Mouse (Mus musculus) neural tube, embryonic 15.5 days (tissue): ENCODE results near the gene Tenm1. TPM values are rescaled to one million over a fixed set of nuclear protein-coding genes. Genes with fewer than 3 reads are reported as not detected.

Experiments used
- ATAC-seq: fragments of 200-750 bp; cut with Nextera tagmentation; 2 replicates; pipeline ENCODE4 v1.8.0; 2017; ENCODE audit warnings: mild to moderate bottlenecking, moderate TSS enrichment, moderate library complexity; ENCODE audit not compliant: low FRiP score
- H3K27ac ChIP-seq: fragments of 300-500 bp; sonication (generic); replicated peaks from 2 replicates; pipeline ENCODE4 v1.5.1; 2015; ENCODE audit warnings: mild to moderate bottlenecking, inconsistent platforms
- H3K27me3 ChIP-seq: fragments of 300-500 bp; sonication (generic); replicated peaks from 2 replicates; pipeline ENCODE4 v1.6.1; 2015; ENCODE audit warnings: inconsistent platforms
- H3K36me3 ChIP-seq: fragments of 300-500 bp; sonication (generic); 2 replicates; pipeline ENCODE4 v1.6.1; 2015; ENCODE audit warnings: inconsistent platforms
- H3K4me1 ChIP-seq: fragments of 300-500 bp; sonication (generic); 2 replicates; pipeline ENCODE4 v1.6.1; 2015; ENCODE audit warnings: inconsistent platforms
- H3K4me2 ChIP-seq: fragments of 300-500 bp; sonication (generic); 2 replicates; pipeline ENCODE4 v1.6.1; 2015; ENCODE audit warnings: inconsistent platforms, mild to moderate bottlenecking, moderate library complexity
- H3K4me3 ChIP-seq: fragments of 300-500 bp; sonication (generic); replicated peaks from 2 replicates; pipeline ENCODE4 v1.5.1; 2015; ENCODE audit warnings: mild to moderate bottlenecking, inconsistent platforms
- H3K9ac ChIP-seq: fragments of 300-500 bp; sonication (generic); replicated peaks from 2 replicates; pipeline ENCODE4 v1.6.1; 2015; ENCODE audit warnings: mild to moderate bottlenecking, inconsistent platforms
- H3K9me3 ChIP-seq: fragments of 300-500 bp; sonication (generic); replicated peaks from 2 replicates; pipeline ENCODE4 v1.6.1; 2016; ENCODE audit warnings: inconsistent platforms
- WGBS: fragments of 180-500 bp; shearing (Covaris S2); methylation state at CpG from one replicate; pipeline ENCODE4 v1.1.7; 2015; ENCODE audit warnings: mixed read lengths; 5-methylcytosine and 5-hydroxymethylcytosine counted together
- polyA plus RNA-seq: library from polyadenylated mRNA; unstranded; fragments of >200 nt; fragmentation: Nextera tagmentation; extraction: Ambion mirVana; gene quantifications from 2 replicates; pipeline ENCODE4 v1.2.1, GENCODE M21; 2015

Gene Tenm1
- polyA plus RNA-seq, 1 experiment from 2014 or later, result 31.2 TPM

GRCm38 (mm10) chrX:43235844-43236243, 193.1 kb downstream of the Tenm1 start:
- WGBS, result 75% methylated on average over 4 of the region's 4 CpGs
- H3K4me1 ChIP-seq, result no peaks in the 10 kb centered on the region
- no peaks in the 10 kb centered on the region for H3K27me3 ChIP-seq
- ATAC-seq, result no peak
- H3K4me2 ChIP-seq, result no peak overlapping the region
- no peaks in the 10 kb centered on the region for H3K9me3 ChIP-seq
- no peak overlapping the region for H3K27ac ChIP-seq
- no peak overlapping the region for H3K9ac ChIP-seq
- H3K36me3 ChIP-seq, result no peaks in the 10 kb centered on the region
- H3K4me3 ChIP-seq, result no peak overlapping the region

- H3K36me3 ChIP-seq, result no peaks in the 10 kb centered on the region
- H3K27me3 ChIP-seq, result no peaks in the 10 kb centered on the region
- H3K4me3 ChIP-seq, result no peak overlapping the region
- no peaks in the 10 kb centered on the region for H3K4me1 ChIP-seq
- no peaks in the 10 kb centered on the region for H3K9me3 ChIP-seq
- ATAC-seq, result no peak
- H3K4me2 ChIP-seq, result no peak overlapping the region
- 89% methylated on average over 3 of the region's 3 CpGs for WGBS
- no peak overlapping the region for H3K27ac ChIP-seq
- H3K9ac ChIP-seq, result no peak overlapping the region
These were observed 223.9 kb downstream of the Tenm1 start for GRCm38 (mm10) chrX:43205003-43205402.

- no peaks in the 10 kb centered on the region for H3K9me3 ChIP-seq
- H3K4me2 ChIP-seq, result no peak overlapping the region
- H3K27me3 ChIP-seq, result no peaks in the 10 kb centered on the region
- H3K9ac ChIP-seq, result no peak overlapping the region
- no peak overlapping the region for H3K27ac ChIP-seq
- H3K4me3 ChIP-seq, result no peak overlapping the region
- WGBS, result 84% methylated on average over 5 of the region's 5 CpGs
- H3K36me3 ChIP-seq, result no peaks in the 10 kb centered on the region
- H3K4me1 ChIP-seq, result no peaks in the 10 kb centered on the region
- ATAC-seq, result no peak
These were observed 226.6 kb downstream of the Tenm1 start for GRCm38 (mm10) chrX:43202249-43202783.

GRCm38 (mm10) chrX:43182975-43183374, 246.0 kb downstream of the Tenm1 start:
- ATAC-seq, result no peak
- Histone ChIP-seq H3K36me3 (no peaks in the 10 kb centered on the region), H3K9me3 (no peaks in the 10 kb centered on the region), H3K4me3 (no peak overlapping the region), H3K4me2 (no peak overlapping the region), H3K4me1 (no peaks in the 10 kb centered on the region), H3K27ac (no peak overlapping the region), H3K9ac (no peak overlapping the region), H3K27me3 (no peaks in the 10 kb centered on the region)
- WGBS, result 86% methylated on average over 1 of the region's 1 CpGs

GRCm38 (mm10) chrX:43151561-43151960, 277.4 kb downstream of the Tenm1 start:
- no peak for ATAC-seq
- no peak overlapping the region for H3K27ac ChIP-seq
- H3K4me2 ChIP-seq, result no peak overlapping the region
- H3K9ac ChIP-seq, result no peak overlapping the region
- no peaks in the 10 kb centered on the region for H3K4me1 ChIP-seq
- no peaks in the 10 kb centered on the region for H3K27me3 ChIP-seq
- WGBS, result 78% methylated on average over 3 of the region's 3 CpGs
- no peak overlapping the region for H3K4me3 ChIP-seq
- H3K36me3 ChIP-seq, result no peaks in the 10 kb centered on the region
- H3K9me3 ChIP-seq, result no peaks in the 10 kb centered on the region

- Histone ChIP-seq H3K27ac (no peak overlapping the region), H3K4me2 (no peak overlapping the region), H3K4me3 (no peak overlapping the region), H3K9ac (no peak overlapping the region), H3K36me3 (no peaks in the 10 kb centered on the region), H3K9me3 (no peaks in the 10 kb centered on the region), H3K27me3 (no peaks in the 10 kb centered on the region), H3K4me1 (no peaks in the 10 kb centered on the region)
- ATAC-seq, result no peak
- WGBS, result 45% methylated on average over 2 of the region's 2 CpGs
These were observed 299.2 kb downstream of the Tenm1 start for GRCm38 (mm10) chrX:43129696-43130095.

GRCm38 (mm10) chrX:43122491-43122890, 306.4 kb downstream of the Tenm1 start:
- Histone ChIP-seq H3K36me3 (no peaks in the 10 kb centered on the region), H3K4me1 (no peaks in the 10 kb centered on the region), H3K4me2 (no peak overlapping the region), H3K4me3 (no peak overlapping the region), H3K9ac (no peak overlapping the region), H3K27me3 (no peaks in the 10 kb centered on the region), H3K9me3 (no peaks in the 10 kb centered on the region), H3K27ac (no peak overlapping the region)
- ATAC-seq, result no peak
- 83% methylated on average over 1 of the region's 1 CpGs for whole genome bisulfite sequencing

GRCm38 (mm10) chrX:43122001-43122400, 306.9 kb downstream of the Tenm1 start:
- Histone ChIP-seq H3K36me3 (no peaks in the 10 kb centered on the region), H3K4me3 (no peak overlapping the region), H3K27ac (no peak overlapping the region), H3K9me3 (no peaks in the 10 kb centered on the region), H3K4me2 (no peak overlapping the region), H3K9ac (no peak overlapping the region), H3K4me1 (no peaks in the 10 kb centered on the region), H3K27me3 (no peaks in the 10 kb centered on the region)
- ATAC-seq, result no peak
- 66% methylated on average over 1 of the region's 1 CpGs for WGBS

GRCm38 (mm10) chrX:42986100-42986499, 442.8 kb downstream of the Tenm1 start:
- no peaks in the 10 kb centered on the region for H3K9me3 ChIP-seq
- WGBS, result 65% methylated on average over 2 of the region's 2 CpGs
- H3K27ac ChIP-seq, result no peak overlapping the region
- no peaks in the 10 kb centered on the region for H3K27me3 ChIP-seq
- no peak overlapping the region for H3K4me3 ChIP-seq
- no peaks in the 10 kb centered on the region for H3K4me1 ChIP-seq
- ATAC-seq, result no peak
- no peak overlapping the region for H3K4me2 ChIP-seq
- no peak overlapping the region for H3K9ac ChIP-seq
- H3K36me3 ChIP-seq, result no peaks in the 10 kb centered on the region

- 0% methylated on average over 1 of the region's 1 CpGs for WGBS
- no peaks in the 10 kb centered on the region for H3K27me3 ChIP-seq
- no peak for ATAC-seq
- H3K27ac ChIP-seq, result no peak overlapping the region
- H3K36me3 ChIP-seq, result no peaks in the 10 kb centered on the region
- no peak overlapping the region for H3K4me3 ChIP-seq
- H3K9ac ChIP-seq, result no peak overlapping the region
- H3K9me3 ChIP-seq, result no peaks in the 10 kb centered on the region
- H3K4me2 ChIP-seq, result no peak overlapping the region
- H3K4me1 ChIP-seq, result no peaks in the 10 kb centered on the region
These were observed 455.4 kb downstream of the Tenm1 start for GRCm38 (mm10) chrX:42973562-42973961.

- no peak overlapping the region for H3K9ac ChIP-seq
These were observed 461.3 kb downstream of the Tenm1 start for GRCm38 (mm10) chrX:42967611-42968010.

GRCm38 (mm10) chrX:42861731-42862130, 567.2 kb downstream of the Tenm1 start:
- H3K4me1 ChIP-seq, result no peaks in the 10 kb centered on the region
- no peak overlapping the region for H3K27ac ChIP-seq
- H3K9ac ChIP-seq, result no peak overlapping the region
- no peaks in the 10 kb centered on the region for H3K27me3 ChIP-seq
- 94% methylated on average over 1 of the region's 1 CpGs for WGBS
- H3K36me3 ChIP-seq, result no peaks in the 10 kb centered on the region
- H3K4me2 ChIP-seq, result no peak overlapping the region
- H3K4me3 ChIP-seq, result no peak overlapping the region
- no peak for ATAC-seq
- no peaks in the 10 kb centered on the region for H3K9me3 ChIP-seq

More at GRCm38 (mm10) chrX:42967611-42968010, 461.3 kb downstream of the Tenm1 start:
- Histone ChIP-seq H3K27ac (no peak overlapping the region), H3K9me3 (no peaks in the 10 kb centered on the region), H3K36me3 (no peaks in the 10 kb centered on the region), H3K4me3 (no peak overlapping the region), H3K27me3 (no peaks in the 10 kb centered on the region), H3K4me1 (no peaks in the 10 kb centered on the region), H3K4me2 (no peak overlapping the region)
- 41% methylated on average over 5 of the region's 5 CpGs for WGBS
- no peak for ATAC-seq

GRCm38 (mm10) chrX:42781566-42781965, 647.4 kb downstream of the Tenm1 start:
- H3K4me3 ChIP-seq, result no peak overlapping the region
- no peaks in the 10 kb centered on the region for H3K4me1 ChIP-seq
- H3K9me3 ChIP-seq, result no peaks in the 10 kb centered on the region
- no peaks in the 10 kb centered on the region for H3K27me3 ChIP-seq
- no peak overlapping the region for H3K9ac ChIP-seq
- H3K4me2 ChIP-seq, result no peak overlapping the region
- ATAC-seq, result no peak
- whole genome bisulfite sequencing, result 46% methylated on average over 4 of the region's 4 CpGs
- no peaks in the 10 kb centered on the region for H3K36me3 ChIP-seq
- H3K27ac ChIP-seq, result no peak overlapping the region
